Mouse (Mus musculus) cerebellum, postnatal 10 days (tissue): Measurements from ENCODE around the gene Enox1.
"Not testable (repeated sequence)": the region's sequence is repeated elsewhere in the genome, so short reads cannot be mapped to it uniquely, and the experiment has no call there.

Experiments used
- DNase-seq, 2 experiments: peaks; one replicate each; pipeline ENCODE4 v3.0.0; 2021; ENCODE audit warnings: mixed read lengths in 2 of 2

The Enox1 gene

DNA sequence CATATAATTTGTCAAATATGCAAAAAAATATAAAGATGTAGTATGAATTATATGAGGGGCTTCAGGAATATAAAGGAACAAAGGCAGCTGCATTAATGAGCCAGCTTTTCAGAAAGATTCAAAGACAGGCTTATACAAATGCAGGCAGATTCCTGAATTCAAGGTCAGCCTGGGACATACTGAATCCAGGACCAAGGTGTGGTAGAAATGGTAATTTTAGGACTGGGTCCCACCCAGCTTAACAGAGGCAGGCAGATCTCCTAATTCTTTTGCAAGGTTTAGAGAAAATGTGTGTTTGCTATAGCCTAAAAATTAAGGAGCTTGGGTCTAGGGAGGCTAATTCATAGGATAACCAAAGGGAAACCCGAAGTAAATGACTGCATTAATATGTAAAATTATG is 363.1 kb downstream of the Enox1 start:
- DNase-seq = no peak

DNA sequence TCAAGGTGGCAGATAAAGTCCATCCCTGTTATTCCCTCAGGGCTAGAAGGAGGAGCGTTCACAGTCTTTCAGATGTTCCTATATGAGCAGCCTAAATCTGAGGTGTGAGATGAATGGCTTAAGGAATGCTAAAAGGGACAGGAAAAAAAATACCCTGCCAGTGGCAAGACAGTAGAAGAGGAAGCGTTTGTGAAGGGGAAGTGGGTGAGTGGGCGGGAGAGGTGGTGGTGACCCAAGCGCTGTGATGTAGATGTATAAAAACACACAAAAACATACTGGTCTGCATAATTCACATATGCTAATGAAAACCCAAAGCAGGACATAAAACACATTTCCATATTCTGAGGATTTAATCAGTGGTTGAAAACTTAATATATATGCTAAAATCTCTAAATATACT is 367.7 kb downstream of the Enox1 start:
- no peak for DNase-seq

DNA sequence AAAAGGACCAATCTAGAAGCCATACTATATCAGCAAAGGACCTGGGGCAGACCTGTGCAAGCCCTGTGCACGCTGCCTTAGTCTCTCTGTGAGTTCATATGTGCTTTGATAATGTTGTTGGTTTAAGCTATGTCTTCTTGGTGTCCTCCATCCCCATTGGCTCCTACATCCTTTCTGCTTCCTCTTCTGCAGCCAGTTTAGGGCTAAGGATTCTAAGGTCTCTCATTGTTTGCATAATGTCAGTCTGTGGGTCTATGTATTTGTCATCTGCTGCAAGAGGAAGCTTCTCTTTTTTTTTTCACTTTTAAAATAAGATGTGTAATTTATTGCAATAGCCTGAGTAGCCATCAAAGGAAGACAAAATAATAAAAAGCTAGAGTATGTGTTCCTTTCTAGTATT is 369.7 kb downstream of the Enox1 start:
- no peak for DNase-seq

DNA sequence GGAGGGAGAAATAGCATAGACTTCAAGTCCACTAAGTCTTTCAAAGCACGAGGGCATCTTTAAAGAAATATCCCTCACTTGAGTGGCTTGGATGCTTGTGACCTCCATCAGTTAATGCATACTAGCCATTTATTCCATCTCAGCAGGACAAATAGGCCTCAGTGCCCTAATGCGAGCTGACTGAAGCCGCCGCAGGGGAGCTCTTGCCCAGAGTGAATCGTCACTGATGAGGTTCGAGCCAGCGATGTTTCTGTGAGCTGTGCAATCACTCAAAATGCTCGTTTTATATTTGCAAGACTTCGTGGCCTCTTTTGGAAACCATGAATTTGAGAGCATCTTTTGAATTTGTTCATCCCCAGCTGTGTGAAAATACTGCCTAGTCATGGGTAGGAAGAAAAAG is 372.6 kb downstream of the Enox1 start:
- DNase-seq = peak; percentile 56 to 75

DNA sequence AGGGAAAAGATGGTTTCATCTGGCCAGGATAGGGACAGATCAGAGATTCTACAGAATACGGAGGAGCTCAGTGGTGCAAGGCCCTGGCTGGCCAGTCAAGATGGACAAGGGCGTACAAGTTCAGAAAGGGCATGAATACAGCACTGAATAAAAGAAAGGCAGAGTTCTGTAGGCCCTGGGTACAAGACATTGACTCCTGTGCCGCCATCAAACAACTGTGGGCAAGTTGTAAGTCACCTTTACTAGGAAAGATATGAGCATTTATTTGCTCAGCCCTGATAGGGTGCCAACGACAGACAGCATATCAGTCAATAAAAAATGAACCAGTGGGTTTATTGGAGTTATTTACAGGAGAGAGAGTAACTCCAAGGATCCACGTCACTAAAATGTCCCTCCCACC is 373.1 kb downstream of the Enox1 start:
- no peak for DNase-seq

DNA sequence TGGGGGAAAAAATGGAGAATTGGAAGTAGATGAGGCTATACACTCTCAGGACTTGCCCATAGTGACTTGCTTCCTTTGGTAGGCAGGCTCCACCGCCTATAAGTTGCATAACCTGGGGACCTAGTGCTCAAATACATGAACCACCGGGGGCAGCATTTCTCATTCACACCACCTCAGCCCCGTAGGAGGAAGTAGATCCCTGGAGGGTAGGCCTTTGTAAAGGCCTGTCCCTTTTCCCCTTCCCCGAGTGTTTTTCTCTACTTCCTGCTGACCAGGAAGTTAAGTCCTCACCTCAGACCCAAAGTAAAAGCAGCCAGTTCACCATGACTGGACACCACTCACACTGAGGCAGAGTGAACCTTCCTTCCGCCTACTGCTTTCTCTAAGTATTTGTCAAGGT is 377.1 kb downstream of the Enox1 start:
- DNase-seq = peak; percentile 41 to 42

DNA sequence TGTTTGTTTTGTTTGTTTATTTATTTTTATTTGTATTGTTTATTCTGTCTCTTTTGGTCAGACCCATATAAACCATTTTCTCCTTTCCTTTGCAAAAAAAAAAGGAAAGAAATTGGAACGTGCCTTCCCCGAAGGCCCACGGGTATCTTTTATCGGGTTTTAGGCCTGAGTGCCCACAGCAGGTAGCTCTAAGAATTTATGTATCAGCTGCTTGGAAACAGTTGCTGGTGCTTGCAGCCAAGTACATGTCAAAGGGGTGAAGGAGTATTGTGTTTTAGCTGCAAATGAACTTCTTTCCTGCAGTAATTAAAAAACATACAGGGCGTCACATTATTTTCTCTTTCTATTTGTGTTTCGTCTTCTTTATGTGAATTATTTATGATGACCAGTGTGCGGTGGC is 377.6 kb downstream of the Enox1 start:
- DNase-seq = peak; percentile 69 to 74

DNA sequence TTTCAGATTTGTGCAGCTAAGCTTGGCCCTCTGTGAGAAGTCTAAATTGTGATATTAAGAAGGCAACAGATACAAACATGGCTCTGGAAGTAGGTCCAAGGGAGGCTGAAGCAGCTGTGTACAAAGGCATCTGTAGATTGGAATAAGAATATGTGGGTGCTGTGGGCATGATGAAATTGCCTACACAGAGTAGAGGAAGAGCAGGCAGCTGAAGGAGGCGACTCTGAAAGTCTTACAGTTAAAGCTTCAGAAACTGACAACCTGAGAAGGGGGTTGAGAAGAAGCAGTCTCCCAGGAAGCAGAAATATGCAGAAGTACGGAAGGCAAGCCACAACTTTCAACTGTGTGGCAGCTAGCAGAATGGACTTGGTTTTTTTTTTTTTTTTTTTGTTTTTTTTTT is 380.0 kb downstream of the Enox1 start:
- DNase-seq = no peak

DNA sequence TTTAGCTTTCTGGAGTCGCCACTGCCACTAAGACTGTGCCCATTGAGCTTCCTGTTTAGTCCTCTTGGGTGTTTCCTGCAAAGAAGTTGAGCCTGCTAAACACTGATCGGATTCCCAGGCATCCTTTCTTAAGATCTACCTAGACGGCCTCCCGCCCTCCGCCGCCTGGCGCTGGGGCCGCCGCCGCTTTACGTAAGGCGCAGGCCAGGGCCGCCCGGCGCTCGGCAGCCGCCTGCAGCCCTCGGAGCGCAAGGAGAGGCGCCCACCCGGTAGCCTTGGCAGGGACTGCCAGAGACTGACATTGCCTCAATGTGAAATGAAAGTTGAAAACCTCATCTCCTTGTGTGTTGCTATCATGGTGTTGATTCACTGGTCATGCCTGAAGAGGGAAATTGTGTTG is 383.0 kb downstream of the Enox1 start:
- not testable (repeated sequence) for DNase-seq

DNA sequence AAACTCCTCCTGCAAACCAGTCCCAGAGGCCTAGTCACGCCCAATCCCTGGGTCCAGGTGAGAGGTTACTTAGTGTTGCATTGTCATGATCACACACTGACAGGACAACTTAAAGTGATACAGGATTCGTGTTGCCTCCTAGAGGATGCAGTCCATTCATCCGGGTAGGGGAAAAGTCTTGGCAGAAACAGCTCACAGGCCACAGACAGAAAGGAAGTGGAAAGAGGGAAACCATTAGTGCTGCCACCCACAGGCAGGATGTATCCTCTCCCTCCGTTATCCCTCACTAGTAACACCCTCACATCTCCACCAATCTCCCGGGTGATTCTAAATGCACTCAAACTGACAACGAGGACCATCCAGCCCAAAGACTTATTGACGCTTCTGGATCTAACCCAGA is 385.4 kb downstream of the Enox1 start:
- no peak for DNase-seq

DNA sequence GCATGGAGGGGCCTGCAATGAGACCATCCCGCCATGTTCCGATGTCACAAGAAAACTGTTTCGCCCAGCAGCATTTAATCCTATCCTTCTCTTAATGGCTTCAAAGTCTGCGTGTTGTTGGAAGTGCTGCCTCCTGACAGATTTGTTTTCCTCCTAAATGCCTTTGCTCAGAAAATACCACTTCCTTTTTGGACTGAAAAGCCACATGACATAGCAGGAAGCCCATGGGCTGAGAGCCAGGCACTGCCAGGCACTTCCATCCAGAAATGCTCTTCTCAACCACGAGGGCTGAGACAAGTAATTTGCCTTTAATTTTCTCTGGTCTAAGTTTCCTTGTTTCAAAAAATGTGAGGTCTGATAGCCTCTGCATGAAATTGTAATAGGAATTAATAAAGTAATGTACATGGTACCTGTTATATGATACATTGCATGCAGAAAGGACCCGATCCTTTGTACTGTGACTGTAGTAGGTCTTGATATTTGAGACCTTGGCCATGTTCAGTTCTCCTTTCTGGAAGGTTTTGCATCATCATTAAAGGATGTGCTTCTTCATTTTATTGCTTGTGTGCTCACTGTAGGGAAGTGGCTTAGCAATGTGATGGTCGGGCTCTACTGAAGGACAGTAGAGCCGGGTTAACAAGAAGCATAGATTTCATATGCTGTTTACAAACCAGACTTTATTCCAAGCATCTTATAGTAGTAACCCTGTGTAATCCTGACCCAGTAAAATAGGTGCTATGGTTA is 390.1 kb downstream of the Enox1 start:
- DNase-seq = peak; percentile 63 to 75

DNA sequence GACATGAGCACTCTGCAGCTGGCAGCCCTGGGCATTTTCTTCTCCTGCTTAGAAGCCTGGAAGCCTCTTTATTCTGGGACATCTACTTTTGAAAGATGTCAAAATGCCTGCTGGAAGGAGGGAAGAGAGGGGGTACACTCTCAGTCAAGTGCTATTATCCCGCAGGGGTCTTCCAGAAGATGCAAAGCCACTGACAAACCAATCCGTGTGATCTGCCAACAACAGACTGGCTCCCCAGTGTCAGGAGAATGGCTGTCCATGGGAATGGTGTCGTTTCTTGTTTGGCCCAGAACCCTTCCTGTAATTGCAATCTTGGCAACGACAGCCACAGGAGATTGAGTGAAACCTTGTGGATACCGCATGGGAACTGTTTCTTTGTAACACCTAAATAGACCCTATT is 390.8 kb downstream of the Enox1 start:
- DNase-seq = peak; percentile 76 to 81

DNA sequence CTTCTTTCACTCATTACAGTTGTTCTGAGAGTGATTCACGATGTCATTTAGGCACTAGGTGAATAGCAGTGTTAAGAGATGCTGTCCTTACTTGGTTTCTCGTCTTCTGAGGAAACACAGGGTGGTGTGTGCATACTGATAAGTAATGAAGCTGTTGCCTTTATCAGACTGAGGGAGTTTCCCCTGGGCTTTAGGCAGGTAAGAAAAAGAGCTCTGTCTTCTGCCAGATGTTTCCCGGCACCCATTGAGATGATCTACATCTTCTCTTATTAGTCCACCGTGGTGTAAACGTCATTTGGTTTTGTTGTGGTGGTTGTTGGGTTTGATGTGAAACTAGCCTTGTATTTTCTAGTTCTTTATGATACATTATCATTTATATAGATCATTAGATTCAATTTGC is 392.4 kb downstream of the Enox1 start:
- DNase-seq = no peak

DNA sequence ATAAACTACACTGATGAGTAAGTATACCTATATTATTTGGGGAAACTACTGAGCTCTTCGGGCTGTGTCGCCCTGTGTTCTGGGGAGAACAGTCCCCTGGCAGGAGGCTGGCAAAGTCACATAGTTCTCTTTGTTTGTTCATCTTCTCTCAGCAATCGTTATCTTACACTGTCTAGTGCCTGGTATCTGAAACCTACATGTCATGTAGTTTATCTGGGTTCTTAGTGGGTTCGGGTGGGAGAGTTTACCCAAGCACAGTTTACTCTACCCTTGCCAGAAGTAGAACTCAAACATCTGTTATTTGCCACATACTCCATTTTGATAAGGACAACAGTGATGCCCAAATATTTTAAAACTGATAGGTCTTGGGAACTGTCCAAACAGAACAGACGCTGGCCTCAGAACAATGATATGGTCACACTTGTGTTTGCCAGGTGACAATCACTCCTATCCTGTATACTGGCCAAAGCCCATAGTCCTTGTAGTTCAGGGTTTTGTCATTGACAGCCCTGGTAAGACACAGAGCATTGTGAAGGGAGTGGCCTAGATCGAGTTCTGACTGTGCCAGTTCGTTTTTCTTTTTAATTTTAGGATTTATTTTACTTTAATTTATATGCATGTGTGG is 401.0 kb downstream of the Enox1 start:
- peak in 1 of 2 experiments; percentile 24 for DNase-seq

DNA sequence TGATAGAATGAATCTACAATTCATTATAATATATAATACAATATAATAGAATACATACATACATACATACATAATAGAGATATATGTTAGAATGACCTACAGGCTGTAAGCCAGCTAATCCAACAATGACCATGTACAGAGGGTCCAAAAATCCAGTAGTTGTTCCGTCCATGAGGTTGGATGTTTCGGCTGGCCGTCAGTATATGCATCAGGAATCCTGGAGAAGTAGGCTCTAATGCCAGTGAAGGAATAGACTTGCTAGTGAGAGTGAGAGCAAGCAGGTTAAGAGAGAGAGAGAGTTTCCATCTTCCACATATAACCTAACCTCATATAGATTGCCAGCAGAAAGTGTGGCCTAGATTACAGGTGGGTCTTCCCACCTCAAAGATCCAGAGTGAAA is 402.3 kb downstream of the Enox1 start:
- DNase-seq = no peak

DNA sequence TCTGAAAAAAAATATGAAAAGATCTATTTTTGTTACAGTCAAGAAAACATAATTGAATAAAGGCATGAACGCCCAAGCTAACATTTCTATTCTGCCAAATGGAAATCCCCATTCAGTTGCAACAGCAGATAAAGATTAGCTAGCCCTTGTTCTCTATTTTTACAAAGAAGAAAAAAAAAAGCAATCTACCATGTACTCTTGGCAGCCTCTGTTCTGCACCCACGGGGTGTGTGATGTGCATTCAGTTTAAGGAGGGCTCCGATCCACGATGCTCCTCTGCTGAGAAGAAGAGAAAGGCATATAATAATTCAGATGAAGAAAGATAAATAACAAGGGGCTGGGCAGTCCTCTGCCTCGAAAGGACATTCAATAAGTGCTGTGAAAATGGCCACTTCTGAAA is 403.2 kb downstream of the Enox1 start:
- no peak for DNase-seq

DNA sequence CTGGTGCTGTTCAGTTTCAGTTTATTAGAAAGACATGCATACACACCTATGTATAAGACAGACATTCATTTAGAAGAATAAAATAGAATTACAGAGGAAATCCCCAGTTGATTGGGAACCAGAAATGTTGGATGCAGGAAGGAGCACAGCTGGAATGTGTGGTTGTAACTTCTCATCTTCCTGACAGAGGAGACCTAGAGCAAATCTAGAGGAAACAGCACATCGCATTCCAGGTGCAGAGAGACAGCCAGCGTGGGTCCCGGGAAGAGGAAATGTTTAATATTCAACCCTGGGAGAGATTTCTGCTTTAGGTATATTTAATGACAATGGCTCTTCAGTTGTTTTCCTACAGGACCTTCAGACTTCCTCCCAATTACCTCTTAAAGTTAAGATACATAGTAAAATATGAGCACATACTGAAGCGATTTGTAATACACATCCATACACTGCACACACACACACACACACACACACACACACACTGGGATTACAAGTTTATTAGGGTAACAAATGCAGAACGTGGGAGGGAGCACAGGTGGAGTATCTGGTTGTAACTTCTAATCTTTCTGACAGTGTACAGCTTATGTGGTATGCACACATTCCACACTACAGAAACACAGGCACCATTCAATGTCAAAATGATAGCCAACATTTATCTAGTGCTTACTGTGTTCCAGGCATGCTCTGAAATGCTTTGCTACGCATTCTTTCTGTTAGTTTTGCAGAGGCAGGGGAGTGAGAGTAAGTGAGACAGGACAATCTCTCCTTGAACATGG is 405.4 kb downstream of the Enox1 start:
- no peak for DNase-seq

DNA sequence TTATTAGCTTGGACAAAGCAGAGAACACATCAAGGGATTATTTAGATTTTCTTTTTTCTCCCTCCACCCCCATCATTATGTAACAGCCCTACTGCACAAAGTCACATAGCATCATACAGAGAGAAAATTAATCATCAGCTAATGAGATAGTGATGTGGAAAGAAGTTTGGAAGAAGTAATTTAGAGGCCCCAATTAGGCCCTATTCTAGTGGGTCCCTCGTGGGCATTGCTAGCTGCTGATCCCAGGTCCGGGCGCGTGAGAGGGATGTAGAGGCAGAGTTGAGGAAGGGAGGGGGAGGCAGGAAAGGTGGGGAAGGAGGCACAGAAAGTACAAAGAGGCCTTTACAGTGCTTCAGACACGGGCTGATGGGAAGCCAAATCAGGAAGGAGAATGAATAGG is 407.4 kb downstream of the Enox1 start:
- no peak for DNase-seq

DNA sequence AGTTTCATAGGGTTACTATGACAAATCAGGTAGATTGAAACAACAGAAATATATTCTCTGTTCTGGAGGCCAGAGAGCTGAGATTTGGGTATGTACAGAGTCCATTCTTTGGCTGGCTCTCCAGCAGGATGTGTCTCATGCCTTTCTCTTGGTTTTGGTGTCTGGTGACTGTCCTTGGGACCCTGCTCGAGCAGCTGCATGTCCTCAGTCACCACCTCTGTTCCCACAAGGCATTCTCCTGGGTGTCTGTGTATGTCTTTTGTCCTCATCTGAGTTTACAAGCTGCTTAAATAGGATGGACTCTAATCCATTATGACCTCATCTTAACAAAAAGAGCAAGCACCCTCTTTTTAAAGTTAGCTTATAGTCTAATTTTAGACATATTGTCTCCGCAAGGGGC is 410.6 kb downstream of the Enox1 start:
- DNase-seq = no peak

DNA sequence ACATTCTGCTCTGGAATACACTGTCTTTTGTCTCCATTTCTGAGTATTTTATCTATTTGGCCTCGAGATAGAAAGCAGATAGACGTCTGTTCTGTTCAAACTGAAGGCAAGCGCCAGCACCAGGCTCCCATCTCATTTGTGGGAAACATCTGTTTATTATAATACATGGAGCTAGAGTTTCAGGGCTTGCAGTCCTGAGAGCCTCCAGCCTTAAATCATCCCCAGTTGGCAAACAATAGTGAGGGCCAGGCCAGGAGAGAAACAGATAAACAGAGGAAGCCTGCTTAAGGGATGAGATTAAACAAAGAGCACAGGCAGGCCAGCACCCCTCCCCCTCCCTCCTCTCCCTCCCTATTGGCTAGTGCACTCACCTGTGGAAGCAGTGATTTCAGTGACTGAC is 417.9 kb downstream of the Enox1 start:
- DNase-seq = no peak

DNA sequence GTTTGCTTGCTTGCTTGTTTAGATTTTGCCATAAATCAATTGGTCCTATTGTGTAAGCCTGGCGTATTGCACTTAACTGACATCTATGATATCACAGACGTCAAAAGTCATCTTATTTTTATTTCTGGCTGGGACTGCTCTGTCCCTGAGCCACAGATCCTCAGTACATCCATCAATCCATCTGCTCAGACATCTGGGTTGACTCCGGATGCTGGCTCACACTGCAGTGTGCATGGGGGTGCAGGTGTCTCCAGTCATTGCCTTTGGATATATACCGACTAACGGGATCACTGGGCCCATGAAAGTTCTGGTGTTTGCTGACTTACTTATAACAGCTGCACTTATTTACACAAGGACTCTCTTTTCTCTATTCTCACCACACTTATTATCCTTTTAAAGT is 419.8 kb downstream of the Enox1 start:
- DNase-seq = peak in 1 of 2 experiments; percentile 57

DNA sequence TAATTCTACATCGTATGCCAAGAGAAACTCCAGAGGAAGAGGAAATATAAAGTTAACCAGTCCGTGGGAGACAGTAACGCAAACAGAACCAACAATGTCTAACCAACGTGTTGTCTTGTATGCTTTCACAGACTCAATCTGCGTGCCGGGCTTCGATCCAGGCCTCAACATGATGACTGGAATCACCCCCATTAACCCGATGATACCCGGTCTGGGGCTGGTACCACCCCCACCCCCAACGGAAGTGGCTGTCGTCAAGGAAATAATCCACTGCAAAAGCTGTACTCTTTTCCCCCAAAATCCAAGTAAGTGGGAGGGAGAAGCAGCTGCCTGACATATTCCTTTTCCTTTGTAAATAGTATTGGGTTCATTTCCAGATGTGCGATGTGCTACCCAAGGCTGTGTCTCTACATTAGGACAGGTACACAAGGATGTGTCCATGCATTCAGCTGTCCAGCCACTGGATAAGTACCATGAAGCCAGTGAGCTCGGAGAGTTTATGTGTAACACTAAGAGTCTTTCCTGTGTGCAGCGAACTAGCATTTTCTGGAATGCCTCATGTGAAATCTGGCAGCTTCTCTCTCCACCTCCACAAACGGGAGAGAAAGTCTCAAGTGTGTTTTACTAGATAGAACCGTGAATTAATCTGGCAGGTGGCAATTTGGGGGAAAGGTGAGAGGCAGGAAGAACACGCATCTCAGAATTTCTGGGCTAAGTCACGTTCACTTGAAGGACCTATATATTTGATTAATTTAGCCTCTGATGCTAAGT is 421.1 kb downstream of the Enox1 start:
- DNase-seq = peak; percentile 78 to 79

DNA sequence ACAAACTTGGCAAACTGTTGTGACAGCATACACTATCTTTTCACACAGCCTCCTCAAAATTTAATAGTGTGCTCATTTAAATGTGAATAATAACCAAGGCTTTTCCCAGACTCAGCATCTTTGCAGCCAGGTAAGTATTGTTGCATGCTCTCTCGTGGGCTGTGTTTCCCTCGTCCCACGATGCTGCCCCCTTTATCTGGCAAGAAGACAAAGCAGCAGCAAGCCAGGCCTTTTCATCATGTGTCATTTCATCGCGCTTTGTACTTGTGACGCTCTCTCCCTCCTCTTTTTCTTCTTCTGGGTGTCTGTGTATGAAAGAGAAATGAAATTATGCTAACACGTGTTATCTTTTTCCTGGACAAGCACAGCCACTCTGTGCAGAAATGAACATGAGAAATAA is 421.8 kb downstream of the Enox1 start:
- no peak for DNase-seq
